Mouse (Mus musculus) left cerebral cortex, adult 18-20 months (tissue): Measurements from ENCODE around the gene Gm10382. TPM values are rescaled to one million over a fixed set of nuclear protein-coding genes. Genes with fewer than 3 reads are reported as not detected.
"Not testable (repeated sequence)": the region's sequence is repeated elsewhere in the genome, so short reads cannot be mapped to it uniquely, and the experiment has no call there.

Experiments
- DNase-seq, 2 experiments: peaks; one replicate each; pipeline ENCODE4 v3.0.0; 2021 to 2022; ENCODE audit warnings: low spot score in 2 of 2, mixed read lengths in 1 of 2
- total RNA-seq, 2 experiments: library from RNA; stranded (reverse); gene quantifications; 2 replicates each; pipeline ENCODE4 v1.2.3; 2021

The Gm10382 gene
- total RNA-seq, 2 experiments from 2014 or later: 0.28 to 0.40 TPM

DNA sequence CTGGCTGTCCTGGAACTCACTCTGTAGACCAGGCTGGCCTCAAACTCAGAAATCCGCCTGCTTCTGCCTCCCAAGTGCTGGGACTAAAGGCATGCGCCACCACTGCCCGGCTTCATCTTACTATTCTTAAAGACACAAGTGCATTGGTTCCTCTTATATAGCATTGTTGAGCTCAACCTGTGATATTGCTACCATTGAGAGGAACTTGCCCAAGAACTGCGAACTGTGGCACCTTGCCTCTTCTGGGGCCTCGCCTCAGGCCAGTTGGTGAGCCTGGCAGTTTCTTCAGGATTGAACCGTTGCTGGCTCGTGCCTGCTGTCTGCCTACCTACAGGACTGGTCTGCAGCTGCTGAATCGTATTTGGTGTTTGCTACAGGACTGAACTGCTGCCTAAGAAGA lies 23.4 kb downstream of the Gm10382 start:
- not testable (repeated sequence) for DNase-seq

DNA sequence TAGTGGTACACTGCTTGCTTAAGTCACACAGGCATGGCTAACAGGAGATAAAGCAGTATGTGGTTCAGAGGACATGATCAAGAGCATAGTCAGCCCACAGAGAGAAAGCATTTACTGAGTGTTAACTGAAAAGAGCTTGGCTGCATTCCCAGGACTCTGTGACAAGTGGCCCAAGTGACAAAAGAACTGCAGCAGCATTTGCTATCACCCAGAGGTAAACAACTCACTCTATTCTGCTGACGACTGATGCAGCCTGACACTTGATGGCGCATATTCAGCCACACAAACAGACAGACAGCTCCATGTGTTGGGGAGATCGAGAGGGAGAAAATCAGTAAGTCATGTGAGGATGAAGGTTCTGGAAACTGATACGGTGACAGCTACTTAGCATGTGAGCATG lies 24.6 kb downstream of the Gm10382 start:
- no peak for DNase-seq

DNA sequence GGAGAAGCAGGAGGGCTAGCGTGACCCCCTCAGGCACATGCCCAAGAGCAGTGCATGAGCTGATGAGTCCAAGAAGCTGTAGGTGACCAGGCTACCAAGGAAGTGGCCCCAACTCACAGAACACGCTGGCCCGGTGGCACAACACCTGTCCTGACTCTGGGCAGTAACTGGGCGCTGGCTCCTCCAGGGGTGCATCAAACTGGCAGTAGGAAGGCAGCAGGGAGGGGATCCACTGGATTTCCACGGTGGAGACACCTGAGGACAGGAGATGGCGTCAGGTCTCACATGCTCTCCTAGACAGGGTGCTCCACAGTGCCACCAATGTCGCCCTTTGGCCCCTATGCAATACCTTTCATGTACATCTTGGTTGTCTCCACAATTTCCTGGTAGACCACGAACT lies 27.1 kb downstream of the Gm10382 start:
- DNase-seq: no peak

GRCm38 (mm10) chr5:125418636-125419035 lies 29.5 kb downstream of the Gm10382 start:
- no peak for DNase-seq

GRCm38 (mm10) chr5:125419124-125419523 lies 30.0 kb downstream of the Gm10382 start:
- DNase-seq: no peak

- DNase-seq: no peak
These were observed 36.7 kb downstream of the Gm10382 start for GRCm38 (mm10) chr5:125425698-125426276.

- DNase-seq: no peak
These were observed 37.2 kb downstream of the Gm10382 start for GRCm38 (mm10) chr5:125426343-125426742.

- not testable (repeated sequence) for DNase-seq
These were observed 43.2 kb downstream of the Gm10382 start for GRCm38 (mm10) chr5:125432324-125432723.

DNA sequence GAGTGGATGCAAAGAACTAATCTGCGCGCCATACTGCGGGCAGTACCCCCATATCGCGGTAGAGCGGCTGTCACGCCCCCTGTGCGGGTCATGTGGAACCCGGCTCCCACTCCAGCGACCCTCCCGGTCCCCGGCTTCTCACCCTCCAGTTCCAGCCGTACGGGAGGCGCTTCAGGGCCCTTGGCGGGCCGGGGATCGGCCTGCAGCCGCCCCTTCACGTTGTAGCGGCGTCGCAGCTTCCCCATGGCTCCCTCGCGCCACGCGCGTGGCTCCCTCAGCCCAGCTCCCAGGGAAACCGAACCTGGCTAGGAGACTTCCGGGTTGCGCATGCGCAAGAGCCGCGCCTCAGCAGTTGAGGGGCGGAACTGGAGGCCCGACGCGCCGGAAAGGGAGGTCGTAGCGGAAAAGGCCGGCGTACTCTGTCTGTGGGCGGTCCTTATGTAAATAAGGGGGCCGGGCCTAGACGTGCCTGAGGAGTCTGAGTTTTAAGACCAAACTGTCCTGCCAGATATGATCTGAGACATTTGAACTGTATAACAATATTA lies 44.7 kb downstream of the Gm10382 start, which contains the start of gene Dhx37:
Dhx37 (minus strand) TSS at position 329 of the 545 bp plus-strand sequence.
- peak; percentile 93 to 96 for DNase-seq

DNA sequence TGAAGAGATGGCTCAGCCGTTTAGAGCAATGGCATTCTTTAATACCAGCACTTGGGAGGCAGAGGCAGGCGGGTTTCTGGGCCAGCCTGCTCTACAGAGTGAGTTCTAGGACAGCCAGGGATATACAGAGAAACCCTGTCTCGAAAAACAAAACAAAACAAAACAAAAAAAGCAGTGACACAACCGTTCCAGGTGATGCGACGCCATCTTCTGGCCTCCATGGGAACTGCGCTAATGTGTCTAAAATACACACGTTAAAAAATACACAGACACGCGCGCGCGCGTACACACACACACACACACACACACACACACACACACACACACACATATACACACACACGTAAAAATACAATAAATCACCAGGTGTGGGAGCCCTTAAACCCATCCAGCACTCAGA lies 45.2 kb downstream of the Gm10382 start:
- DNase-seq: not testable (repeated sequence)

Other genes starting within 250 kb of the Gm10382 start
- 100 to 1,000 TPM; 177 to 208 TPM for gene Ncor2, start 210.1 kb upstream of the Gm10382 start, total RNA-seq
- 10 to 100 TPM; 27.4 to 29.2 TPM for gene Scarb1, start 48.2 kb upstream of the Gm10382 start, total RNA-seq
- 100 to 1,000 TPM; 771 to 830 TPM for gene Ubc, start 880 bp downstream of the Gm10382 start, total RNA-seq
- gene Dhx37, start 44.8 kb downstream of the Gm10382 start, total RNA-seq: 10 to 100 TPM; 11.9 to 14.6 TPM
- 10 to 100 TPM; 91.8 to 96.3 TPM for gene Bri3bp, start 52.2 kb downstream of the Gm10382 start, total RNA-seq
- 10 to 100 TPM; 45.7 to 49.5 TPM for gene Aacs, start 86.5 kb downstream of the Gm10382 start, total RNA-seq
- gene Tmem132b, start 142.5 kb downstream of the Gm10382 start, total RNA-seq: 100 to 1,000 TPM; 116 to 123 TPM